ENCODE assay signal across 22 mouse cellular contexts in the genomic region with DNA sequence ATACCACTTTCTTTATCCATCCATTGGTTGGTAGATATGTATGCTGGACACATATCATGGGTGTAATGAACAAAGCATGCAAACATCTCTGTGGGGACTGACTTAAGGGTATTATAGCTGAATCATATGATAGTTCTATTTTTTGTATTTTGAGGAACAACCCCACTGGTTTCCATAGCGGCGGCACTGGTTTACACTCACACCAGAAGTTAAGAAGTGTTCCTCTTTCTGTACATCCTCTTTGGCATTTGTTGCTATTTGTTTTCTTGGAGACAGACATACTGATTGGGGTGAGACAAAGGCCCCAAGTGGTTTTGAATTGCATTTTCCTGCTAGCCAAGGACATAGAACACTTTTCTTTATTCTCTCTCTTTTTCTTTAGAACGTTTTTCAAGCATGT. TPM values are rescaled to one million over a fixed set of nuclear protein-coding genes. Genes with fewer than 3 reads are reported as not detected.
DNase-seq lines count a peak whose midpoint lies in the region; ATAC-seq lines count a peak whose summit lies in the region.
"Had no signal": no experiment of that assay in that cellular context is flagged by ENCODE, and none has a peak within 500 bp of the region (broad histone marks: within the 10 kb centered on the region; RNA-seq: fewer than 3 reads in every experiment).

No protein-coding gene starts in this region.

- H3K9me3 ChIP-seq in forebrain, embryonic 16.5 days (ENCODE audit: control insufficient read depth, low read length): no peaks in the 10 kb centered on the region
- H3K9me3 ChIP-seq: forebrain, embryonic 13.5 days; intestine, embryonic 15.5 days; limb, embryonic 15.5 days; megakaryocyte, embryonic 14.5 days; midbrain, embryonic 13.5 days; neural tube, embryonic 12.5 days had no signal

- 79% methylated on average over 3 of the region's 3 CpGs for WGBS in forebrain, embryonic 16.5 days

- no peaks in the 10 kb centered on the region for H3K4me1 ChIP-seq in forebrain, embryonic 16.5 days (replicated peaks; ENCODE audit: control insufficient read depth, insufficient read depth, low read length)
- H3K4me1 ChIP-seq: forebrain, embryonic 13.5 days; intestine, embryonic 15.5 days; megakaryocyte, embryonic 14.5 days; midbrain, embryonic 13.5 days had no signal

- H3K27me3 ChIP-seq in forebrain, embryonic 16.5 days (replicated peaks; ENCODE audit: control insufficient read depth, insufficient read depth, low read length): no peaks in the 10 kb centered on the region
- H3K27me3 ChIP-seq: forebrain, embryonic 13.5 days; intestine, embryonic 15.5 days; limb, embryonic 15.5 days; midbrain, embryonic 13.5 days; neural tube, embryonic 12.5 days had no signal

- ATAC-seq in hematopoietic stem cell, adult 5-6 weeks (replicated peaks in 1 of 2; ENCODE audit: insufficient read depth in 1 of 2, low FRiP score in 2 of 2, low TSS enrichment in 1 of 2, low read depth in 1 of 2, poor library complexity in 2 of 2, severe bottlenecking in 2 of 2): peak; percentile 87 to 88
- ATAC-seq in neutrophil, adult 5-6 weeks (ENCODE audit: extremely low read depth, insufficient number of reproducible peaks, low FRiP score, poor library complexity, severe bottlenecking): peak; percentile 61; the same call in 1 of the 2 replicates
- ATAC-seq in forebrain, embryonic 16.5 days: no peak
- ATAC-seq: forebrain, embryonic 13.5 days; hindbrain, embryonic 16.5 days; intestine, embryonic 15.5 days; midbrain, embryonic 13.5 days had no signal

- peak; percentile 56 for DNase-seq in layer of hippocampus, adult 9-11 months
- DNase-seq in layer of hippocampus, adult 9-10 months (ENCODE audit: low spot score): no peak
- DNase-seq in MEL-GATA-1-ER (ENCODE audit: extremely low read depth, low read depth): peak; percentile 55
- no peak for DNase-seq in embryo, embryonic 11 days
- DNase-seq in urinary bladder, postnatal 25 days (ENCODE audit: low spot score): no peak
- DNase-seq: adrenal gland, adult 2 months; cerebellum, adult 18-20 months; cerebellum, postnatal 25 days; heart, postnatal 4 days; kidney, postnatal 4 days; left cerebral cortex, postnatal 4 days had no signal

- no peak overlapping the region for H3K27ac ChIP-seq in forebrain, embryonic 16.5 days (ENCODE audit: low read length)
- H3K27ac ChIP-seq: forebrain, embryonic 13.5 days; intestine, embryonic 15.5 days; left cerebral cortex, adult 2 months; limb, embryonic 15.5 days; midbrain, embryonic 13.5 days; neural tube, embryonic 12.5 days had no signal

- H3K36me3 ChIP-seq in forebrain, embryonic 16.5 days (ENCODE audit: control insufficient read depth, insufficient read depth): no peaks in the 10 kb centered on the region
- H3K36me3 ChIP-seq: intestine, embryonic 15.5 days; limb, embryonic 15.5 days; midbrain, embryonic 13.5 days; neural tube, embryonic 12.5 days had no signal

- H3K4me3 ChIP-seq in forebrain, embryonic 16.5 days (replicated peaks; ENCODE audit: low read length): no peak overlapping the region
- H3K4me3 ChIP-seq: forebrain, embryonic 13.5 days; intestine, embryonic 15.5 days; left cerebral cortex, adult 2 months; limb, embryonic 15.5 days; megakaryocyte, embryonic 14.5 days; midbrain, embryonic 13.5 days; neural tube, embryonic 12.5 days had no signal

- H3K9ac ChIP-seq in forebrain, embryonic 16.5 days (replicated peaks; ENCODE audit: low read depth, low read length): no peak overlapping the region
- H3K9ac ChIP-seq: forebrain, embryonic 13.5 days; intestine, embryonic 15.5 days; limb, embryonic 15.5 days; midbrain, embryonic 13.5 days; neural tube, embryonic 12.5 days had no signal

- no peak overlapping the region for H3K4me2 ChIP-seq in forebrain, embryonic 16.5 days (ENCODE audit: low read length)
- H3K4me2 ChIP-seq: forebrain, embryonic 13.5 days; intestine, embryonic 15.5 days; limb, embryonic 15.5 days; midbrain, embryonic 13.5 days; neural tube, embryonic 12.5 days had no signal

RNA-seq across cellular contexts. Expression of gene Mtmr10, which starts 7.9 kb away (rescaled TPM):
- total RNA-seq in hematopoietic stem cell, adult 5-6 weeks (2017): 3.4 and 4.3 TPM in 2 replicates
- total RNA-seq in neutrophil, adult 5-6 weeks (2017): 12.4 and 13.3 TPM in 2 replicates
- 8.8 and 9.3 TPM in 2 replicates for polyA plus RNA-seq in forebrain, embryonic 16.5 days (2015; fragmentation: Nextera tagmentation; extraction: Ambion mirVana)

Comparison
In these comparisons a context has a peak if more than half of its experiments do, and no peak if none do; other contexts are left out.
1. DNase-seq: peak in layer of hippocampus, adult 9-11 months (single experiment) and MEL-GATA-1-ER (single experiment); none in layer of hippocampus, adult 9-10 months (single experiment), embryo, embryonic 11 days (single experiment) and urinary bladder, postnatal 25 days (single experiment).